Mouse (Mus musculus) neural tube, embryonic 14.5 days (tissue): ENCODE measurements around the gene Atg2b. TPM values are rescaled to one million over a fixed set of nuclear protein-coding genes. Genes with fewer than 3 reads are reported as not detected.

Source experiments
- ATAC-seq: fragments of 200-750 bp; cut with Nextera tagmentation; 2 replicates; pipeline ENCODE4 v1.8.0; 2017; ENCODE audit warnings: low read depth, mild to moderate bottlenecking, moderate TSS enrichment, moderate library complexity
- H3K27ac ChIP-seq: fragments of 300-500 bp; sonication (generic); 2 replicates; pipeline ENCODE4 v1.5.1; 2014; ENCODE audit warnings: low read depth, mild to moderate bottlenecking, control low read depth, low read length, moderate library complexity, mixed read lengths
- H3K27me3 ChIP-seq: fragments of 300-500 bp; sonication (generic); 2 replicates; pipeline ENCODE4 v1.6.1; 2014; ENCODE audit warnings: low read length; ENCODE audit not compliant: control insufficient read depth, insufficient read depth
- H3K36me3 ChIP-seq: fragments of 300-500 bp; sonication (generic); 2 replicates; pipeline ENCODE4 v1.6.1; 2014; ENCODE audit warnings: low read length, mixed read lengths; ENCODE audit not compliant: control insufficient read depth, insufficient read depth
- H3K4me1 ChIP-seq: fragments of 300-500 bp; sonication (generic); 2 replicates; pipeline ENCODE4 v1.6.1; 2014; ENCODE audit warnings: low read length; ENCODE audit not compliant: control insufficient read depth, insufficient read depth
- H3K4me2 ChIP-seq: fragments of 300-500 bp; sonication (generic); 2 replicates; pipeline ENCODE4 v1.6.1; 2014; ENCODE audit warnings: mild to moderate bottlenecking, low read depth, low read length, control low read depth
- H3K4me3 ChIP-seq: fragments of 300-500 bp; sonication (generic); 2 replicates; pipeline ENCODE4 v1.5.1; 2014; ENCODE audit warnings: low read depth, low read length, control low read depth, mixed read lengths
- H3K9ac ChIP-seq: fragments of 300-500 bp; sonication (generic); replicated peaks from 2 replicates; pipeline ENCODE4 v1.6.1; 2014; ENCODE audit warnings: low read depth, mild to moderate bottlenecking, control low read depth, low read length, mixed read lengths
- H3K9me3 ChIP-seq: fragments of 300-500 bp; sonication (generic); 2 replicates; pipeline ENCODE4 v1.6.1; 2016; ENCODE audit warnings: low read length; ENCODE audit not compliant: control insufficient read depth
- WGBS: fragments of 180-500 bp; shearing (Covaris S2); extraction: QIAGEN DNeasy Blood & Tissue Kit; methylation state at CpG from one replicate; pipeline ENCODE4 v1.1.7; 2014; 5-methylcytosine and 5-hydroxymethylcytosine counted together
- polyA plus RNA-seq: library from polyadenylated mRNA; unstranded; fragments of >200 nt; fragmentation: Nextera tagmentation; extraction: Ambion mirVana; gene quantifications from 2 replicates; pipeline ENCODE4 v1.2.1, GENCODE M21; 2014

Atg2b gene
- polyA plus RNA-seq, 1 experiment from 2014 or later = 19.5 TPM

- Histone ChIP-seq H3K9me3 (no peaks in the 10 kb centered on the region), H3K4me2 (peak overlapping the region; percentile 14; the same call in 1 of the 2 replicates), H3K4me3 (no peak overlapping the region), H3K27ac (0 out of 2 replicates have a peak overlapping the region, but pooled peaks have one; percentile 22), H3K4me1 (0 out of 2 replicates have a peak, but pooled peaks cover 5% of the 10 kb centered on the region), H3K36me3 (no peaks in the 10 kb centered on the region), H3K27me3 (no peaks in the 10 kb centered on the region), H3K9ac (no peak overlapping the region)
- WGBS = 36% methylated on average over 14 of the region's 14 CpGs
- ATAC-seq = peak; percentile 60
These were observed 36.6 kb upstream of the Atg2b start for GRCm38 (mm10) chr12:105721452-105722132.

GRCm38 (mm10) chr12:105720196-105720595 is 35.2 kb upstream of the Atg2b start:
- no peak for ATAC-seq
- WGBS = 76% methylated on average over 3 of the region's 3 CpGs
- H3K4me1 ChIP-seq = 0 out of 2 replicates have a peak, but pooled peaks cover 5% of the 10 kb centered on the region

GRCm38 (mm10) chr12:105718616-105719015 is 33.6 kb upstream of the Atg2b start:
- Histone ChIP-seq H3K27me3 (no peaks in the 10 kb centered on the region), H3K9ac (no peak overlapping the region), H3K4me1 (0 out of 2 replicates have a peak, but pooled peaks cover 5% of the 10 kb centered on the region), H3K4me2 (no peak overlapping the region), H3K27ac (no peak overlapping the region), H3K4me3 (no peak overlapping the region), H3K9me3 (no peaks in the 10 kb centered on the region), H3K36me3 (no peaks in the 10 kb centered on the region)
- no peak for ATAC-seq
- 65% methylated on average over 17 of the region's 17 CpGs for WGBS

More at GRCm38 (mm10) chr12:105720196-105720595, 35.2 kb upstream of the Atg2b start:
- Histone ChIP-seq H3K36me3 (no peaks in the 10 kb centered on the region), H3K4me2 (no peak overlapping the region), H3K9ac (no peak overlapping the region), H3K27me3 (no peaks in the 10 kb centered on the region), H3K27ac (no peak overlapping the region), H3K4me3 (no peak overlapping the region), H3K9me3 (no peaks in the 10 kb centered on the region)

GRCm38 (mm10) chr12:105705799-105706487 is 20.9 kb upstream of the Atg2b start, which contains the start of gene Ak7:
Ak7 (plus strand) TSS chr12:105705976.
- 11% methylated on average over 22 of the region's 22 CpGs for WGBS
- Histone ChIP-seq H3K9ac (no peak within 1 kb of the TSS), H3K27me3 (no peaks in the 10 kb centered on the region), H3K9me3 (no peaks in the 10 kb centered on the region), H3K4me2 (peak within 1 kb of the TSS; percentile 8; the same call in 1 of the 2 replicates), H3K27ac (no peak within 1 kb of the TSS), H3K4me1 (no peaks in the 10 kb centered on the region), H3K4me3 (no peak within 1 kb of the TSS), H3K36me3 (no peaks in the 10 kb centered on the region; the same call in none of the 2 replicates)
- peak; percentile 44; the same call in 1 of the 2 replicates for ATAC-seq

GRCm38 (mm10) chr12:105700433-105700832 is 15.4 kb upstream of the Atg2b start:
- no peak overlapping the region for H3K4me3 ChIP-seq
- WGBS = 95% methylated on average over 12 of the region's 12 CpGs
- H3K4me1 ChIP-seq = no peaks in the 10 kb centered on the region
- H3K27ac ChIP-seq = no peak overlapping the region
- H3K9ac ChIP-seq = no peak overlapping the region
- H3K4me2 ChIP-seq = no peak overlapping the region
- ATAC-seq = no peak
- no peaks in the 10 kb centered on the region for H3K27me3 ChIP-seq
- H3K36me3 ChIP-seq = peaks cover 15% of the 10 kb centered on the region
- no peaks in the 10 kb centered on the region for H3K9me3 ChIP-seq

- Histone ChIP-seq H3K9ac (no peak overlapping the region), H3K27me3 (no peaks in the 10 kb centered on the region), H3K36me3 (peaks cover 15% of the 10 kb centered on the region), H3K4me3 (no peak overlapping the region), H3K4me1 (no peaks in the 10 kb centered on the region), H3K4me2 (no peak overlapping the region), H3K9me3 (no peaks in the 10 kb centered on the region), H3K27ac (no peak overlapping the region)
- no peak for ATAC-seq
- 87% methylated on average over 8 of the region's 8 CpGs for WGBS
These were observed 12.2 kb upstream of the Atg2b start for GRCm38 (mm10) chr12:105697104-105697780.

GRCm38 (mm10) chr12:105695848-105696247 is 10.8 kb upstream of the Atg2b start:
- Histone ChIP-seq H3K27me3 (no peaks in the 10 kb centered on the region), H3K27ac (no peak overlapping the region), H3K4me1 (no peaks in the 10 kb centered on the region), H3K4me3 (no peak overlapping the region), H3K9ac (no peak overlapping the region), H3K4me2 (no peak overlapping the region), H3K9me3 (no peaks in the 10 kb centered on the region), H3K36me3 (peaks cover 14% of the 10 kb centered on the region)
- ATAC-seq = no peak
- WGBS = 81% methylated on average over 7 of the region's 7 CpGs

- no peak overlapping the region for H3K9ac ChIP-seq
- no peak for ATAC-seq
- no peaks in the 10 kb centered on the region for H3K4me1 ChIP-seq
- H3K9me3 ChIP-seq = no peaks in the 10 kb centered on the region
- H3K4me2 ChIP-seq = no peak overlapping the region
- WGBS = 97% methylated on average over 2 of the region's 2 CpGs
- no peak overlapping the region for H3K27ac ChIP-seq
- H3K27me3 ChIP-seq = no peaks in the 10 kb centered on the region
- peaks cover 3% of the 10 kb centered on the region for H3K36me3 ChIP-seq
- no peak overlapping the region for H3K4me3 ChIP-seq
These were observed 9.0 kb upstream of the Atg2b start for GRCm38 (mm10) chr12:105694021-105694420.
